8 mouse cellular contexts compared by ENCODE assay signal in genomic region chr3:136871772-136872532, GRCm38 (mm10).
DNase-seq lines count a peak whose midpoint lies in the region; ATAC-seq and TF ChIP-seq lines count a peak whose summit lies in the region.

No protein-coding gene starts in this region.

- TF ChIP-seq CTCF in kidney, postnatal 0 days (IDR thresholded peaks at IDR 0.05; ENCODE audit: low read depth) = no peak

- H3K27ac ChIP-seq in forebrain, embryonic 16.5 days (ENCODE audit: low read length) = no peak overlapping the region
- 0 out of 2 replicates have a peak overlapping the region, but pooled peaks have one; percentile 4 for H3K27ac ChIP-seq in kidney, postnatal 0 days

- no peaks in the 10 kb centered on the region for H3K36me3 ChIP-seq in forebrain, embryonic 16.5 days (ENCODE audit: control insufficient read depth, insufficient read depth)
- H3K36me3 ChIP-seq in kidney, postnatal 0 days (ENCODE audit: insufficient read depth, low read length) = 0 out of 2 replicates have a peak, but pooled peaks cover 3% of the 10 kb centered on the region

- peaks cover 28% of the 10 kb centered on the region for H3K4me1 ChIP-seq in forebrain, embryonic 16.5 days (replicated peaks; ENCODE audit: control insufficient read depth, insufficient read depth, low read length)
- H3K4me1 ChIP-seq in kidney, postnatal 0 days (replicated peaks; ENCODE audit: insufficient read depth, low read length) = peaks cover 13% of the 10 kb centered on the region

- WGBS in forebrain, embryonic 16.5 days = 40% methylated on average over 14 of the region's 14 CpGs
- WGBS in kidney, postnatal 0 days = 30% methylated on average over 14 of the region's 14 CpGs

- no peaks in the 10 kb centered on the region for H3K27me3 ChIP-seq in forebrain, embryonic 16.5 days (replicated peaks; ENCODE audit: control insufficient read depth, insufficient read depth, low read length)
- H3K27me3 ChIP-seq in kidney, postnatal 0 days (ENCODE audit: insufficient read depth, low read length) = no peaks in the 10 kb centered on the region

- no peak overlapping the region for H3K4me3 ChIP-seq in forebrain, embryonic 16.5 days (replicated peaks; ENCODE audit: low read length)
- H3K4me3 ChIP-seq in kidney, postnatal 0 days (replicated peaks; ENCODE audit: low read depth, low read length) = no peak overlapping the region

- H3K9ac ChIP-seq in forebrain, embryonic 16.5 days (replicated peaks; ENCODE audit: low read depth, low read length) = no peak overlapping the region; the same call in 1 of the 2 replicates
- no peak overlapping the region for H3K9ac ChIP-seq in kidney, postnatal 0 days (ENCODE audit: low read depth, low read length)

- H3K4me2 ChIP-seq in forebrain, embryonic 16.5 days (ENCODE audit: low read length) = no peak overlapping the region
- H3K4me2 ChIP-seq in kidney, postnatal 0 days (ENCODE audit: low read length) = no peak overlapping the region

- peak; percentile 17 for DNase-seq in gastrocnemius, adult 18-20 months (ENCODE audit: low spot score)
- DNase-seq in gastrocnemius, postnatal 25 days = no peak
- DNase-seq in NIH3T3 (ENCODE audit: low read depth) = peak; percentile 13
- DNase-seq in kidney, postnatal 0 days (ENCODE audit: low spot score) = peak; percentile 26
- no peak for DNase-seq in thymus, postnatal 4 days
- DNase-seq in left cerebral cortex, adult 18-20 months (ENCODE audit: low spot score in 2 of 2) = no peak
- DNase-seq in thymus, postnatal 14 days = no peak

- no peaks in the 10 kb centered on the region for H3K9me3 ChIP-seq in forebrain, embryonic 16.5 days (ENCODE audit: control insufficient read depth, low read length)
- H3K9me3 ChIP-seq in kidney, postnatal 0 days (replicated peaks; ENCODE audit: low read length) = no peaks in the 10 kb centered on the region

- ATAC-seq in forebrain, embryonic 16.5 days = peak; percentile 65
- peak; percentile 61 for ATAC-seq in kidney, postnatal 0 days (replicated peaks; ENCODE audit: low FRiP score, low read depth)

Comparison
In these comparisons a context has a peak if more than half of its experiments do, and no peak if none do; other contexts are left out.
1. DNase-seq: peak in gastrocnemius, adult 18-20 months (single experiment), NIH3T3 (single experiment) and kidney, postnatal 0 days (single experiment); none in gastrocnemius, postnatal 25 days (single experiment), thymus, postnatal 4 days (single experiment), left cerebral cortex, adult 18-20 months (0 of 2) and thymus, postnatal 14 days (single experiment).